Comparison of ENCODE assay signal across 8 mouse cellular contexts in the genomic region with DNA sequence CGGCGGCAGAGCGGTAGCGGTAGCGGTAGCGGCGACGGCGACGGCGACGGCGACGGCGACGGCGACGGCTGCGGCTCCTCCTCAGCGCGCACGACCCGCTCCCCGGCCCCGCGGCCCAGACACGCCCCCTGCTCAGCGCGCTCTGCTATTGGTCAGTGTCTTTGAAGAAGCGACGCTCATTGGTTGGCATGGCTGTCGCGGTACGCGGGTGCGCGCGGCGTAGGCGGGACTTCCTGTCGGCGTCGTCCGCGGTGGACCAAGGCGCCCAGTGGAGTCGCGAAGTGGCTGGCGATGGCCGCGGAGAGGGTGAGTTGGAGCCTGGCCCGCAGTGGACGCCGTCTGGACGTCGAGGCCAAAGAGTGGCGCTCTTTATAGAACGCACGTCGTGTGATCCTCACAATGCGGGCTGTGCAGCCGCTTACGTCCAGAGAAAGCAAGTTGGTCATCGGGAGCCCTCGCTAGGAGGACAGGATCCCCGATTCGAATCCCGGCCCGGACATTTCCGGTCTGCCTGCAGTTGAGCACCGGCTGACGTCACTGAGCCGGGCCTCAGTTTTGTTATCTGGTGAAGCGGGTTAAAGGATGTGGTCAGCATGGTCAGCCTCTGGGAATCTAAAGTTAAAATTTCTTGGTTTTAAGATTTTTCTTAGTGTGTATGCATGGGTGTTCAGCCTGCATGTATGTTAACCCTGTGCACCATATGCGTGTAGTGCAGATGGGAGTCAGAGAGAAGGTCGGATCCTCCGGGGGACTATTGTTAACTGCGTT. TPM values are rescaled to one million over a fixed set of nuclear protein-coding genes. Genes with fewer than 3 reads are reported as not detected.
A peak's percentile ranks its signal among the peaks of the same experiment; 100 is the strongest.
DNase-seq lines count a peak whose midpoint lies in the region; ATAC-seq and TF ChIP-seq lines count a peak whose summit lies in the region.

TSS of gene Ccl25 (plus strand) at position 228 of the 768 bp plus-strand sequence.
TSS of gene Elavl1 (minus strand) at position 431 of the 768 bp plus-strand sequence.

- H3K4me2 ChIP-seq in kidney, embryonic 14.5 days (replicated peaks; ENCODE audit: low read depth, low read length): peak within 1 kb of the TSS; percentile 75
- H3K4me2 ChIP-seq in limb, embryonic 15.5 days: peak within 1 kb of the TSS; percentile 72

- peak; percentile 97 for DNase-seq in A20 (ENCODE audit: low read depth, low spot score)
- peak; percentile 96 for DNase-seq in heart, adult 9 months (ENCODE audit: low spot score in 2 of 2)
- DNase-seq in monocyte, adult 2 months (ENCODE audit: low read depth in 1 of 2, low spot score in 2 of 2): peak; percentile 82 to 94
- peak; percentile 95 to 97 for DNase-seq in spleen, postnatal 36 days (ENCODE audit: low spot score in 2 of 2)

- no peak for TF ChIP-seq CTCF in bone marrow macrophage, adult 2 months (IDR thresholded peaks at IDR 0.05; ENCODE audit: low read depth, low read length)
- TF ChIP-seq CTCF in embryonic fibroblast, embryonic 13.5 days (IDR thresholded peaks at IDR 0.05; ENCODE audit: borderline replicate concordance, insufficient read depth, low read length): no peak

- no peak for TF ChIP-seq POLR2A in bone marrow macrophage, adult 2 months (IDR thresholded peaks at IDR 0.05; ENCODE audit: borderline replicate concordance, low read depth, low read length)
- peak; percentile 97 for TF ChIP-seq POLR2A in embryonic fibroblast, embryonic 13.5 days (IDR thresholded peaks at IDR 0.05; ENCODE audit: low read depth, low read length)

- H3K27me3 ChIP-seq in kidney, embryonic 14.5 days (ENCODE audit: control insufficient read depth, insufficient read depth, low read length): no peaks in the 10 kb centered on the region
- no peaks in the 10 kb centered on the region for H3K27me3 ChIP-seq in limb, embryonic 15.5 days

- H3K4me1 ChIP-seq in bone marrow macrophage, adult 2 months (ENCODE audit: control insufficient read depth, insufficient read depth, low read length): peaks cover 36% of the 10 kb centered on the region
- peaks cover 3% of the 10 kb centered on the region for H3K4me1 ChIP-seq in embryonic fibroblast, embryonic 13.5 days (ENCODE audit: control insufficient read depth, insufficient read depth, low read length)
- peaks cover 18% of the 10 kb centered on the region for H3K4me1 ChIP-seq in kidney, embryonic 14.5 days (ENCODE audit: control insufficient read depth, insufficient read depth, low read length)
- H3K4me1 ChIP-seq in limb, embryonic 15.5 days: peaks cover 32% of the 10 kb centered on the region

- WGBS in kidney, embryonic 14.5 days: under 1% methylated on average over 76 of the region's 78 CpGs
- under 1% methylated on average over 62 of the region's 78 CpGs for WGBS in limb, embryonic 15.5 days

- peak within 1 kb of the TSS; percentile 99 for H3K9ac ChIP-seq in kidney, embryonic 14.5 days (ENCODE audit: low read depth, low read length)
- H3K9ac ChIP-seq in limb, embryonic 15.5 days: peak within 1 kb of the TSS; percentile 98

- H3K27ac ChIP-seq in bone marrow macrophage, adult 2 months (ENCODE audit: insufficient read depth, low read depth, low read length): peak within 1 kb of the TSS; percentile 80
- H3K27ac ChIP-seq in embryonic fibroblast, embryonic 13.5 days (ENCODE audit: insufficient read depth, low read length): peak within 1 kb of the TSS; percentile 79
- peak within 1 kb of the TSS; percentile 84 for H3K27ac ChIP-seq in kidney, embryonic 14.5 days (ENCODE audit: low read depth, low read length)
- peak within 1 kb of the TSS; percentile 91 for H3K27ac ChIP-seq in limb, embryonic 15.5 days

- H3K4me3 ChIP-seq in bone marrow macrophage, adult 2 months (ENCODE audit: insufficient read depth, low read length): peak within 1 kb of the TSS; percentile 95
- H3K4me3 ChIP-seq in embryonic fibroblast, embryonic 13.5 days (ENCODE audit: insufficient read depth, low read length): peak within 1 kb of the TSS; percentile 93
- H3K4me3 ChIP-seq in kidney, embryonic 14.5 days (ENCODE audit: low read length): peak within 1 kb of the TSS; percentile 99
- H3K4me3 ChIP-seq in limb, embryonic 15.5 days: peak within 1 kb of the TSS; percentile 94

- ATAC-seq in kidney, embryonic 14.5 days (ENCODE audit: low FRiP score, low TSS enrichment): peak; percentile 98
- peak; percentile 97 for ATAC-seq in limb, embryonic 15.5 days (ENCODE audit: insufficient number of reproducible peaks, low FRiP score, low TSS enrichment, low read depth)

- H3K9me3 ChIP-seq in kidney, embryonic 14.5 days (ENCODE audit: control insufficient read depth, low read length): no peaks in the 10 kb centered on the region
- H3K9me3 ChIP-seq in limb, embryonic 15.5 days: no peaks in the 10 kb centered on the region

- H3K36me3 ChIP-seq in kidney, embryonic 14.5 days (ENCODE audit: control insufficient read depth, insufficient read depth, low read length): peaks cover 46% of the 10 kb centered on the region
- H3K36me3 ChIP-seq in limb, embryonic 15.5 days: peaks cover 51% of the 10 kb centered on the region

RNA-seq across cellular contexts. Expression of gene Ccl25, which starts in this region (rescaled TPM):
- polyA plus RNA-seq in bone marrow macrophage, adult 2 months (2012; ENCODE audit: insufficient read depth, insufficient read length, missing spikeins): 10.5 and 14.3 TPM in 2 replicates
- polyA plus RNA-seq in embryonic fibroblast, embryonic 13.5 days (2011; ENCODE audit: insufficient read length, low read depth, missing spikeins): 11.1 and 13.9 TPM in 2 replicates
- polyA plus RNA-seq in kidney, embryonic 14.5 days (2014; fragmentation: Nextera tagmentation; extraction: Ambion mirVana): 14.7 and 17.2 TPM in 2 replicates
- polyA plus RNA-seq in limb, embryonic 15.5 days (2015; fragmentation: Nextera tagmentation; extraction: Ambion mirVana): 13.5 and 13.7 TPM in 2 replicates

RNA-seq across cellular contexts. Expression of gene Elavl1, which starts in this region (rescaled TPM):
- polyA plus RNA-seq in bone marrow macrophage, adult 2 months (2012; ENCODE audit: insufficient read depth, insufficient read length, missing spikeins): 55.7 and 57.1 TPM in 2 replicates
- polyA plus RNA-seq in embryonic fibroblast, embryonic 13.5 days (2011; ENCODE audit: insufficient read length, low read depth, missing spikeins): 81.5 and 86.0 TPM in 2 replicates
- 201 and 312 TPM in 2 replicates for polyA plus RNA-seq in kidney, embryonic 14.5 days (2014; fragmentation: Nextera tagmentation; extraction: Ambion mirVana)
- 209 and 215 TPM in 2 replicates for polyA plus RNA-seq in limb, embryonic 15.5 days (2015; fragmentation: Nextera tagmentation; extraction: Ambion mirVana)

Comparison
In these comparisons a context has a peak if more than half of its experiments do, and no peak if none do; other contexts are left out.
1. Peak in every context shown above with its lines: DNase-seq, ATAC-seq, H3K4me3 ChIP-seq and H3K27ac ChIP-seq.